Mouse (Mus musculus): ENCODE data around the gene Atp6v1g2. TPM values are rescaled to one million over a fixed set of nuclear protein-coding genes. Genes with fewer than 3 reads are reported as not detected.

Atp6v1g2 gene
- polyA plus RNA-seq, 1 experiment from 2014 or later: 6.2 TPM

GRCm38 (mm10) chr17:35263523-35263883 lies 30.0 kb downstream of the Atp6v1g2 start:
- ATAC-seq (replicated peaks; ENCODE audit: insufficient number of reproducible peaks, low FRiP score, low TSS enrichment, low read depth): 0 out of 2 replicates have a peak, but pooled peaks have one; percentile 49

GRCm38 (mm10) chr17:35267399-35268086 lies 34.1 kb downstream of the Atp6v1g2 start:
- H3K27me3 ChIP-seq (ENCODE audit: control insufficient read depth, insufficient read depth, low read length): peaks cover 14% of the 10 kb centered on the region
- no peak overlapping the region for H3K9ac ChIP-seq (replicated peaks; ENCODE audit: low read length)
- 82% methylated on average over 1 of the region's 1 CpGs for WGBS
- no peaks in the 10 kb centered on the region for H3K4me1 ChIP-seq (ENCODE audit: control insufficient read depth, insufficient read depth, low read length)
- no peak overlapping the region for H3K4me3 ChIP-seq (ENCODE audit: low read depth, low read length)
- H3K9me3 ChIP-seq (replicated peaks; ENCODE audit: control insufficient read depth, low read length): no peaks in the 10 kb centered on the region
- H3K4me2 ChIP-seq (ENCODE audit: low read depth, low read length): no peak overlapping the region
- H3K27ac ChIP-seq (replicated peaks; ENCODE audit: low read depth, low read length): no peak overlapping the region
- H3K36me3 ChIP-seq (replicated peaks; ENCODE audit: control insufficient read depth, insufficient read depth, low read depth, low read length): no peaks in the 10 kb centered on the region
- DNase-seq (ENCODE audit: low spot score): no peak
- no peak for ATAC-seq (replicated peaks; ENCODE audit: insufficient number of reproducible peaks, low FRiP score, low TSS enrichment, low read depth)

More at GRCm38 (mm10) chr17:35263523-35263883, 30.0 kb downstream of the Atp6v1g2 start:
- Histone ChIP-seq H3K4me1 (ENCODE audit: control insufficient read depth, insufficient read depth, low read length) (no peaks in the 10 kb centered on the region), H3K9ac (replicated peaks; ENCODE audit: low read length) (peak overlapping the region; percentile 52), H3K4me2 (ENCODE audit: low read depth, low read length) (peak overlapping the region; percentile 95), H3K36me3 (replicated peaks; ENCODE audit: control insufficient read depth, insufficient read depth, low read depth, low read length) (no peaks in the 10 kb centered on the region), H3K27ac (replicated peaks; ENCODE audit: low read depth, low read length) (no peak overlapping the region), H3K9me3 (replicated peaks; ENCODE audit: control insufficient read depth, low read length) (no peaks in the 10 kb centered on the region), H3K4me3 (ENCODE audit: low read depth, low read length) (peak overlapping the region; percentile 54), H3K27me3 (ENCODE audit: control insufficient read depth, insufficient read depth, low read length) (peaks cover 19% of the 10 kb centered on the region)
- 2% methylated on average over 29 of the region's 31 CpGs for WGBS
- no peak for DNase-seq (ENCODE audit: low spot score)

- no peak overlapping the region for H3K4me3 ChIP-seq (ENCODE audit: low read depth, low read length)
- WGBS: 27% methylated on average over 3 of the region's 3 CpGs
- DNase-seq (ENCODE audit: low spot score) (peak; percentile 82), ATAC-seq (replicated peaks; ENCODE audit: insufficient number of reproducible peaks, low FRiP score, low TSS enrichment, low read depth) (no peak)
- no peak overlapping the region for H3K27ac ChIP-seq (replicated peaks; ENCODE audit: low read depth, low read length)
- H3K4me2 ChIP-seq (ENCODE audit: low read depth, low read length): no peak overlapping the region
- no peak overlapping the region for H3K9ac ChIP-seq (replicated peaks; ENCODE audit: low read length)
- no peaks in the 10 kb centered on the region for H3K27me3 ChIP-seq (ENCODE audit: control insufficient read depth, insufficient read depth, low read length)
- H3K36me3 ChIP-seq (replicated peaks; ENCODE audit: control insufficient read depth, insufficient read depth, low read depth, low read length): no peaks in the 10 kb centered on the region
- H3K9me3 ChIP-seq (replicated peaks; ENCODE audit: control insufficient read depth, low read length): no peaks in the 10 kb centered on the region
- no peaks in the 10 kb centered on the region for H3K4me1 ChIP-seq (ENCODE audit: control insufficient read depth, insufficient read depth, low read length)
These were observed 36.3 kb downstream of the Atp6v1g2 start for GRCm38 (mm10) chr17:35269653-35270347.

- no peak overlapping the region for H3K9ac ChIP-seq (replicated peaks; ENCODE audit: low read length)
- no peaks in the 10 kb centered on the region for H3K9me3 ChIP-seq (replicated peaks; ENCODE audit: control insufficient read depth, low read length)
- no peaks in the 10 kb centered on the region for H3K27me3 ChIP-seq (ENCODE audit: control insufficient read depth, insufficient read depth, low read length)
- no peak overlapping the region for H3K4me3 ChIP-seq (ENCODE audit: low read depth, low read length)
- H3K27ac ChIP-seq (replicated peaks; ENCODE audit: low read depth, low read length): no peak overlapping the region
- H3K36me3 ChIP-seq (replicated peaks; ENCODE audit: control insufficient read depth, insufficient read depth, low read depth, low read length): no peaks in the 10 kb centered on the region
- ATAC-seq (replicated peaks; ENCODE audit: insufficient number of reproducible peaks, low FRiP score, low TSS enrichment, low read depth) (no peak), DNase-seq (ENCODE audit: low spot score) (no peak)
- H3K4me2 ChIP-seq (ENCODE audit: low read depth, low read length): no peak overlapping the region
- WGBS: 71% methylated on average over 3 of the region's 3 CpGs
- no peaks in the 10 kb centered on the region for H3K4me1 ChIP-seq (ENCODE audit: control insufficient read depth, insufficient read depth, low read length)
These were observed 38.8 kb downstream of the Atp6v1g2 start for GRCm38 (mm10) chr17:35272249-35272648.

- ATAC-seq (replicated peaks; ENCODE audit: insufficient number of reproducible peaks, low FRiP score, low TSS enrichment, low read depth) (no peak), DNase-seq (ENCODE audit: low spot score) (peak; percentile 76)
These were observed 41.3 kb downstream of the Atp6v1g2 start for GRCm38 (mm10) chr17:35274770-35275169.

GRCm38 (mm10) chr17:35276304-35276864 lies 42.9 kb downstream of the Atp6v1g2 start:
- Histone ChIP-seq H3K9ac (replicated peaks; ENCODE audit: low read length) (no peak overlapping the region), H3K4me3 (ENCODE audit: low read depth, low read length) (no peak overlapping the region), H3K27me3 (ENCODE audit: control insufficient read depth, insufficient read depth, low read length) (no peaks in the 10 kb centered on the region), H3K4me1 (ENCODE audit: control insufficient read depth, insufficient read depth, low read length) (no peaks in the 10 kb centered on the region), H3K27ac (replicated peaks; ENCODE audit: low read depth, low read length) (no peak overlapping the region), H3K4me2 (ENCODE audit: low read depth, low read length) (no peak overlapping the region), H3K36me3 (replicated peaks; ENCODE audit: control insufficient read depth, insufficient read depth, low read depth, low read length) (no peaks in the 10 kb centered on the region), H3K9me3 (replicated peaks; ENCODE audit: control insufficient read depth, low read length) (no peaks in the 10 kb centered on the region)
- ATAC-seq (replicated peaks; ENCODE audit: insufficient number of reproducible peaks, low FRiP score, low TSS enrichment, low read depth): no peak
- DNase-seq (ENCODE audit: low spot score): no peak
- WGBS: 25% methylated on average over 13 of the region's 13 CpGs

More at GRCm38 (mm10) chr17:35274770-35275169, 41.3 kb downstream of the Atp6v1g2 start:
- no peak overlapping the region for H3K4me2 ChIP-seq (ENCODE audit: low read depth, low read length)
- 7% methylated on average over 11 of the region's 11 CpGs for WGBS
- no peaks in the 10 kb centered on the region for H3K9me3 ChIP-seq (replicated peaks; ENCODE audit: control insufficient read depth, low read length)
- H3K36me3 ChIP-seq (replicated peaks; ENCODE audit: control insufficient read depth, insufficient read depth, low read depth, low read length): no peaks in the 10 kb centered on the region
- no peak overlapping the region for H3K4me3 ChIP-seq (ENCODE audit: low read depth, low read length)
- no peak overlapping the region for H3K9ac ChIP-seq (replicated peaks; ENCODE audit: low read length)
- no peaks in the 10 kb centered on the region for H3K4me1 ChIP-seq (ENCODE audit: control insufficient read depth, insufficient read depth, low read length)
- no peaks in the 10 kb centered on the region for H3K27me3 ChIP-seq (ENCODE audit: control insufficient read depth, insufficient read depth, low read length)
- H3K27ac ChIP-seq (replicated peaks; ENCODE audit: low read depth, low read length): no peak overlapping the region

GRCm38 (mm10) chr17:35278049-35278448 lies 44.6 kb downstream of the Atp6v1g2 start:
- Histone ChIP-seq H3K9ac (replicated peaks; ENCODE audit: low read length) (no peak overlapping the region), H3K27me3 (ENCODE audit: control insufficient read depth, insufficient read depth, low read length) (no peaks in the 10 kb centered on the region), H3K36me3 (replicated peaks; ENCODE audit: control insufficient read depth, insufficient read depth, low read depth, low read length) (no peaks in the 10 kb centered on the region), H3K4me2 (ENCODE audit: low read depth, low read length) (no peak overlapping the region), H3K27ac (replicated peaks; ENCODE audit: low read depth, low read length) (no peak overlapping the region), H3K4me3 (ENCODE audit: low read depth, low read length) (no peak overlapping the region), H3K9me3 (replicated peaks; ENCODE audit: control insufficient read depth, low read length) (no peaks in the 10 kb centered on the region), H3K4me1 (ENCODE audit: control insufficient read depth, insufficient read depth, low read length) (no peaks in the 10 kb centered on the region)
- ATAC-seq (replicated peaks; ENCODE audit: insufficient number of reproducible peaks, low FRiP score, low TSS enrichment, low read depth): no peak
- 86% methylated on average over 8 of the region's 8 CpGs for WGBS
- DNase-seq (ENCODE audit: low spot score): no peak

Data from embryonic facial prominence, embryonic 11.5 days (tissue).